Mouse (Mus musculus) kidney, embryonic 14.5 days (tissue): ENCODE measurements around the gene Ubtf. TPM values are rescaled to one million over a fixed set of nuclear protein-coding genes. Genes with fewer than 3 reads are reported as not detected.

Source experiments
- ATAC-seq: fragments of 200-750 bp; cut with Nextera tagmentation; 2 replicates; pipeline ENCODE4 v1.8.0; 2017; ENCODE audit warnings: moderate number of reproducible peaks, mild to moderate bottlenecking, moderate TSS enrichment, moderate library complexity; ENCODE audit not compliant: low FRiP score, low TSS enrichment
- H3K27ac ChIP-seq: fragments of 300-500 bp; sonication (generic); 2 replicates; pipeline ENCODE4 v1.5.1; 2014; ENCODE audit warnings: low read depth, mild to moderate bottlenecking, low read length, moderate library complexity, mixed read lengths
- H3K27me3 ChIP-seq: fragments of 300-500 bp; sonication (generic); 2 replicates; pipeline ENCODE4 v1.6.1; 2014; ENCODE audit warnings: mild to moderate bottlenecking, low read length; ENCODE audit not compliant: control insufficient read depth, insufficient read depth
- H3K36me3 ChIP-seq: fragments of 300-500 bp; sonication (generic); 2 replicates; pipeline ENCODE4 v1.6.1; 2014; ENCODE audit warnings: low read length, mixed read lengths; ENCODE audit not compliant: control insufficient read depth, insufficient read depth
- H3K4me1 ChIP-seq: fragments of 300-500 bp; sonication (generic); 2 replicates; pipeline ENCODE4 v1.6.1; 2014; ENCODE audit warnings: low read length, mixed read lengths; ENCODE audit not compliant: control insufficient read depth, insufficient read depth
- H3K4me2 ChIP-seq: fragments of 300-500 bp; sonication (generic); replicated peaks from 2 replicates; pipeline ENCODE4 v1.6.1; 2014; ENCODE audit warnings: low read depth, mild to moderate bottlenecking, low read length
- H3K4me3 ChIP-seq: fragments of 300-500 bp; sonication (generic); 2 replicates; pipeline ENCODE4 v1.5.1; 2014; ENCODE audit warnings: mild to moderate bottlenecking, low read length
- H3K9ac ChIP-seq: fragments of 300-500 bp; sonication (generic); 2 replicates; pipeline ENCODE4 v1.6.1; 2014; ENCODE audit warnings: low read depth, mild to moderate bottlenecking, low read length, moderate library complexity
- H3K9me3 ChIP-seq: fragments of 300-500 bp; sonication (generic); 2 replicates; pipeline ENCODE4 v1.6.1; 2016; ENCODE audit warnings: low read length; ENCODE audit not compliant: control insufficient read depth
- WGBS: fragments of 180-500 bp; shearing (Covaris S2); extraction: QIAGEN DNeasy Blood & Tissue Kit; methylation state at CpG from one replicate; pipeline ENCODE4 v1.1.7; 2014; 5-methylcytosine and 5-hydroxymethylcytosine counted together
- polyA plus RNA-seq: library from polyadenylated mRNA; unstranded; fragments of >200 nt; fragmentation: Nextera tagmentation; extraction: Ambion mirVana; gene quantifications from 2 replicates; pipeline ENCODE4 v1.2.1, GENCODE M21; 2014

Gene Ubtf
- polyA plus RNA-seq, 1 experiment from 2014 or later, result 105 TPM

GRCm38 (mm10) chr11:102277754-102278153, 41.8 kb downstream of the Ubtf start:
- Histone ChIP-seq H3K4me3 (no peak overlapping the region), H3K4me1 (peaks cover 3% of the 10 kb centered on the region; the same call in 1 of the 2 replicates), H3K27me3 (no peaks in the 10 kb centered on the region), H3K36me3 (no peaks in the 10 kb centered on the region), H3K9ac (no peak overlapping the region), H3K4me2 (no peak overlapping the region), H3K27ac (no peak overlapping the region), H3K9me3 (no peaks in the 10 kb centered on the region)
- 64% methylated on average over 8 of the region's 12 CpGs for WGBS
- no peak for ATAC-seq

GRCm38 (mm10) chr11:102276411-102276915, 43.1 kb downstream of the Ubtf start:
- WGBS, result under 1% methylated on average over 33 of the region's 33 CpGs
- Histone ChIP-seq H3K4me2 (peak overlapping the region; percentile 73), H3K4me3 (peak overlapping the region; percentile 36), H3K36me3 (no peaks in the 10 kb centered on the region), H3K9me3 (no peaks in the 10 kb centered on the region), H3K27me3 (no peaks in the 10 kb centered on the region), H3K27ac (no peak overlapping the region), H3K9ac (peak overlapping the region; percentile 50), H3K4me1 (peaks cover 3% of the 10 kb centered on the region; the same call in 1 of the 2 replicates)
- peak; percentile 90 for ATAC-seq

GRCm38 (mm10) chr11:102268520-102269244, 50.9 kb downstream of the Ubtf start, which contains the start of gene Asb16:
Gene Asb16, plus strand, starts transcription at chr11:102268743.
- peaks cover 4% of the 10 kb centered on the region; the same call in 1 of the 2 replicates for H3K36me3 ChIP-seq
- no peaks in the 10 kb centered on the region for H3K27me3 ChIP-seq
- WGBS, result 87% methylated on average over 12 of the region's 12 CpGs
- no peak within 1 kb of the TSS for H3K4me3 ChIP-seq
- no peaks in the 10 kb centered on the region for H3K4me1 ChIP-seq
- no peak within 1 kb of the TSS for H3K9ac ChIP-seq
- H3K27ac ChIP-seq, result no peak within 1 kb of the TSS
- no peak; the same call in 1 of the 2 replicates for ATAC-seq
- H3K4me2 ChIP-seq, result no peak within 1 kb of the TSS
- no peaks in the 10 kb centered on the region for H3K9me3 ChIP-seq

GRCm38 (mm10) chr11:102267480-102267879, 52.1 kb downstream of the Ubtf start:
- WGBS, result 8% methylated on average over 11 of the region's 11 CpGs

GRCm38 (mm10) chr11:102266631-102267355, 52.7 kb downstream of the Ubtf start:
- Histone ChIP-seq H3K4me2 (no peak overlapping the region), H3K27me3 (no peaks in the 10 kb centered on the region), H3K4me3 (no peak overlapping the region), H3K9me3 (no peaks in the 10 kb centered on the region), H3K9ac (no peak overlapping the region), H3K27ac (no peak overlapping the region), H3K4me1 (no peaks in the 10 kb centered on the region), H3K36me3 (peaks cover 18% of the 10 kb centered on the region)
- ATAC-seq, result no peak
- 88% methylated on average over 8 of the region's 8 CpGs for WGBS

More at GRCm38 (mm10) chr11:102267480-102267879, 52.1 kb downstream of the Ubtf start:
- H3K27ac ChIP-seq, result no peak overlapping the region
- no peak overlapping the region for H3K9ac ChIP-seq
- H3K4me3 ChIP-seq, result no peak overlapping the region
- H3K27me3 ChIP-seq, result no peaks in the 10 kb centered on the region
- H3K4me1 ChIP-seq, result no peaks in the 10 kb centered on the region
- H3K36me3 ChIP-seq, result peaks cover 11% of the 10 kb centered on the region; the same call in 1 of the 2 replicates
- no peak overlapping the region for H3K4me2 ChIP-seq
- peak; percentile 33; the same call in 1 of the 2 replicates for ATAC-seq
- H3K9me3 ChIP-seq, result no peaks in the 10 kb centered on the region

GRCm38 (mm10) chr11:102265816-102266215, 53.7 kb downstream of the Ubtf start:
- H3K27me3 ChIP-seq, result no peaks in the 10 kb centered on the region
- no peak overlapping the region for H3K4me2 ChIP-seq
- no peaks in the 10 kb centered on the region for H3K9me3 ChIP-seq
- 65% methylated on average over 14 of the region's 14 CpGs for WGBS
- no peak overlapping the region for H3K9ac ChIP-seq
- no peak overlapping the region for H3K4me3 ChIP-seq
- ATAC-seq, result no peak
- H3K36me3 ChIP-seq, result peaks cover 22% of the 10 kb centered on the region
- no peaks in the 10 kb centered on the region for H3K4me1 ChIP-seq
- H3K27ac ChIP-seq, result no peak overlapping the region

GRCm38 (mm10) chr11:102263211-102263610, 56.3 kb downstream of the Ubtf start:
- Histone ChIP-seq H3K9ac (no peak overlapping the region), H3K27ac (no peak overlapping the region), H3K4me3 (no peak overlapping the region), H3K36me3 (peaks cover 40% of the 10 kb centered on the region), H3K9me3 (no peaks in the 10 kb centered on the region), H3K4me2 (no peak overlapping the region), H3K4me1 (no peaks in the 10 kb centered on the region), H3K27me3 (no peaks in the 10 kb centered on the region)
- ATAC-seq, result no peak
- 94% methylated on average over 7 of the region's 7 CpGs for WGBS

- Histone ChIP-seq H3K36me3 (peaks cover 62% of the 10 kb centered on the region), H3K27ac (no peak overlapping the region), H3K9ac (no peak overlapping the region), H3K4me2 (no peak overlapping the region), H3K4me1 (no peaks in the 10 kb centered on the region), H3K9me3 (no peaks in the 10 kb centered on the region), H3K27me3 (no peaks in the 10 kb centered on the region), H3K4me3 (no peak overlapping the region)
- WGBS, result 95% methylated on average over 3 of the region's 3 CpGs
- ATAC-seq, result no peak
Measured at GRCm38 (mm10) chr11:102258521-102258920, 61.0 kb downstream of the Ubtf start.

- peaks cover 59% of the 10 kb centered on the region for H3K36me3 ChIP-seq
- 80% methylated on average over 6 of the region's 6 CpGs for WGBS
- H3K27me3 ChIP-seq, result no peaks in the 10 kb centered on the region
Measured at GRCm38 (mm10) chr11:102258095-102258494, 61.4 kb downstream of the Ubtf start.

More at GRCm38 (mm10) chr11:102258095-102258494, 61.4 kb downstream of the Ubtf start:
- Histone ChIP-seq H3K9me3 (no peaks in the 10 kb centered on the region), H3K9ac (no peak overlapping the region), H3K27ac (no peak overlapping the region), H3K4me2 (no peak overlapping the region), H3K4me3 (no peak overlapping the region), H3K4me1 (no peaks in the 10 kb centered on the region)
- ATAC-seq, result no peak
